Mouse (Mus musculus): ENCODE measurements around the gene Rel. TPM values are rescaled to one million over a fixed set of nuclear protein-coding genes. Genes with fewer than 3 reads are reported as not detected.

Rel gene
- polyA plus RNA-seq, 1 experiment from 2014 or later: 0.41 TPM

DNA sequence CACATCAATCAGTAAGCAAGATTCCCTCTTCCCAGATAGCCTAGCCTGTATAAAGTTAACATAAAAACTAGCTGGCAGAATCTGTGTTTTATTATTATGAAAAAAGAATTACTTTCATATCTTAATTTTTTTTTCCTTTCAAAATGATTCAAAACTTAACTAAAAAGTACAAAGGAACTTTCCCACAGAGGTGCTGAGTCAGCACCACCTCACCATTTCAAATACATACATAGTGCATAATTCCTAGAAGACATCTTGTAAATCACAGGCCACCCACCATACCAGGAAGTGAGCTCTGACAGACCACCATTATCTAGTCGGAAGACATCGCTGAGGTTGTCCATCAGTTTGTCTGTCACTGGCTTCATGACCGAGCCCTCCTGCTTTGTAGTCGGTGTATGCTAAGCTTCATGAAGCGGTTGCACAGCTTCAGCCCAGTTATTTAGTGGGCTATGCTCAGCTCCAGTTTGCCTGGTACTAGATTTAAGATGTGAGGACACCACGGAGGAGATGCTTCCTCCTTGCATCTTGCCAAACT lies 36.0 kb downstream of the Rel start:
- Histone ChIP-seq H3K27me3 (replicated peaks; ENCODE audit: control insufficient read depth, insufficient read depth, low read length) (no peaks in the 10 kb centered on the region), H3K27ac (ENCODE audit: low read depth, low read length) (no peak overlapping the region), H3K9me3 (ENCODE audit: control insufficient read depth, low read length) (no peaks in the 10 kb centered on the region), H3K4me3 (ENCODE audit: low read length) (no peak overlapping the region), H3K36me3 (ENCODE audit: control insufficient read depth, insufficient read depth, low read length) (peaks cover 7% of the 10 kb centered on the region; the same call in 1 of the 2 replicates), H3K4me1 (ENCODE audit: control insufficient read depth, insufficient read depth, low read depth, low read length) (no peaks in the 10 kb centered on the region), H3K9ac (ENCODE audit: low read depth, low read length) (no peak overlapping the region), H3K4me2 (ENCODE audit: low read length) (no peak overlapping the region)
- no peak for ATAC-seq
- 93% methylated on average over 6 of the region's 6 CpGs for WGBS

DNA sequence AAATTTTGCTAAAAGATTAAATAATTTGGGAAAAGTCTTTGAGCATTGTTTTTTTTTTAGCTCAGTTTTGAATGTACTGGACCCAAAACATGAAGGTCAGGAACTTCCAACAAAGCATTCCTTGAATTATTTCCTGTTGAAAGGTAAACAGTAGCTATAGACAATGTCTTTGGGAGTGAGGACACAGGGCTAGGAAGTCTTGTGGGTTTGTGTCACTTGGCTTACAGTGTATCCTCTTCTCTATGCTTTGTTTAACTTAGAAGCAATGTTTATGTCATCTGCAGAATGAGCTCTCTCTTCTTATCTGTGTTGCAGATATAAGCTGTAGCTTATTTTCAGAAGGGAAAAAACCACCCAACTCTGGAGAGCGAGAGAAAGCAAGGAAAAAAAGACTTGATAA lies 37.9 kb downstream of the Rel start:
- 87% methylated on average over 1 of the region's 1 CpGs for WGBS
- peaks cover 12% of the 10 kb centered on the region; the same call in 1 of the 2 replicates for H3K36me3 ChIP-seq (ENCODE audit: control insufficient read depth, insufficient read depth, low read length)
- H3K4me1 ChIP-seq (ENCODE audit: control insufficient read depth, insufficient read depth, low read depth, low read length): no peaks in the 10 kb centered on the region
- H3K4me3 ChIP-seq (ENCODE audit: low read length): no peak overlapping the region
- H3K4me2 ChIP-seq (ENCODE audit: low read length): no peak overlapping the region
- no peak overlapping the region for H3K9ac ChIP-seq (ENCODE audit: low read depth, low read length)
- ATAC-seq: no peak
- H3K9me3 ChIP-seq (ENCODE audit: control insufficient read depth, low read length): no peaks in the 10 kb centered on the region
- no peak overlapping the region for H3K27ac ChIP-seq (ENCODE audit: low read depth, low read length)
- H3K27me3 ChIP-seq (replicated peaks; ENCODE audit: control insufficient read depth, insufficient read depth, low read length): no peaks in the 10 kb centered on the region

DNA sequence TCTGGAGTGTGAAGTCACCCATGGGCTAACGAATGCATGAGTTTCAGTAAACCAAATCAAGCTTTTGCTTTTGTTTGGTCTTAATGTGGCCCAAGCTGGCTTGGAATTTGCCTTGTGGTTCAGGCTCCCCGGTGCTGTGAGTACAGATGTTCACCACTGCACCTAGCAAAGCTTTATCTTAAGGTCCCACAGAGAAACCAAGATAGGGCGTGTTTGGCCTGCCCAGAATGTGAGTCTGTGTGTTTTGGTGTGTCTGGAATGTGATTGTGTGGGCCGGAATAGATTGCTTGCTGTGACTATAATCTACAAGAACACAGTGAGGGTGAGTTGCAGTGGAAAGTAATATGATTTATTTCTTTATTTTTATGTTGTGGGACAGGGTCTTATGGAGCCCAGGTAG lies 40.6 kb downstream of the Rel start:
- no peak overlapping the region for H3K27ac ChIP-seq (ENCODE audit: low read depth, low read length)
- H3K4me3 ChIP-seq (ENCODE audit: low read length): no peak overlapping the region
- no peaks in the 10 kb centered on the region for H3K9me3 ChIP-seq (ENCODE audit: control insufficient read depth, low read length)
- 95% methylated on average over 4 of the region's 4 CpGs for WGBS
- no peaks in the 10 kb centered on the region for H3K4me1 ChIP-seq (ENCODE audit: control insufficient read depth, insufficient read depth, low read depth, low read length)
- no peak overlapping the region for H3K4me2 ChIP-seq (ENCODE audit: low read length)
- H3K9ac ChIP-seq (ENCODE audit: low read depth, low read length): no peak overlapping the region
- peaks cover 21% of the 10 kb centered on the region for H3K36me3 ChIP-seq (ENCODE audit: control insufficient read depth, insufficient read depth, low read length)
- H3K27me3 ChIP-seq (replicated peaks; ENCODE audit: control insufficient read depth, insufficient read depth, low read length): no peaks in the 10 kb centered on the region
- ATAC-seq: no peak

DNA sequence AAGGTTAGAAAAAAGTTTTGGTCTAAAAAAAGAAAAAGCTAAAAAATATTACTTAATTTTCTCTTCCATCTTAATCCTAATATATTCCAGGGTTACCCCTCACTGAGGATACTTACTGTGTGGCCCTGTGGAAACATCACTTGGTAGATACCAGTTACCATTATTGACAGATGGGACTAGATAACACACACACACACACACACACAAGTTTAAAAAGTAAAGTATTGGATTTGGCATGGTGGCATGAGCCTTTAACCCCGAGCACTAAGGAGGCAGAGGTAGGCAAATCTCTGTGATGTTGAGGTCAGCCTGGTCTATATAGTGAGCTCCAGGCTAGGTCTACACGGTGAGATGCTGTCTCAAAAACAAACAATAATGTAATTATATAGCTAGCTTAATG lies 42.6 kb downstream of the Rel start:
- H3K27me3 ChIP-seq (replicated peaks; ENCODE audit: control insufficient read depth, insufficient read depth, low read length): no peaks in the 10 kb centered on the region
- H3K27ac ChIP-seq (ENCODE audit: low read depth, low read length): no peak overlapping the region
- 94% methylated on average over 2 of the region's 2 CpGs for whole genome bisulfite sequencing
- H3K36me3 ChIP-seq (ENCODE audit: control insufficient read depth, insufficient read depth, low read length): peaks cover 22% of the 10 kb centered on the region
- no peak overlapping the region for H3K4me2 ChIP-seq (ENCODE audit: low read length)
- no peak for ATAC-seq
- no peaks in the 10 kb centered on the region for H3K4me1 ChIP-seq (ENCODE audit: control insufficient read depth, insufficient read depth, low read depth, low read length)
- no peak overlapping the region for H3K4me3 ChIP-seq (ENCODE audit: low read length)
- H3K9ac ChIP-seq (ENCODE audit: low read depth, low read length): no peak overlapping the region
- no peaks in the 10 kb centered on the region for H3K9me3 ChIP-seq (ENCODE audit: control insufficient read depth, low read length)

DNA sequence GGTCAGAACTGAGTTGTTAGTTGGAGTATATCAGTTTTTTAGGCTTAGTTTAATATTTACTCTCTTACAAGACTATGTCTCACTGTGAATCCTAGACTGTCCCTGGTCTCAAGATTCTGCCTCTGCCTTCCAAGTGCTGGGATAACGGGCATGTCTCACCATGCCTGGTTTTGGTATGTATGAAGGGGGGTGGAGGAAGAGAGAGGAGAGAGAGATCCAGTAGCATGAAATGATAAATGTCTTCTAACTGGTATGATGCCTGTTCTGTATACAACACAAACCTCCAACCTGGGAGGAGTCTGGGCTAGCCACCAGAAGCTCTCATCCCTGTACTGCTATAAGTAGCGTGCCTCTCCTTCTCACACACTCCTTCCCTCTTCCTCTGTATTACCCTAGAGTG lies 44.3 kb downstream of the Rel start:
- peaks cover 23% of the 10 kb centered on the region for H3K36me3 ChIP-seq (ENCODE audit: control insufficient read depth, insufficient read depth, low read length)
- no peak overlapping the region for H3K27ac ChIP-seq (ENCODE audit: low read depth, low read length)
- ATAC-seq: no peak
- no peaks in the 10 kb centered on the region for H3K4me1 ChIP-seq (ENCODE audit: control insufficient read depth, insufficient read depth, low read depth, low read length)
- H3K9ac ChIP-seq (ENCODE audit: low read depth, low read length): no peak overlapping the region
- no peaks in the 10 kb centered on the region for H3K9me3 ChIP-seq (ENCODE audit: control insufficient read depth, low read length)
- H3K4me3 ChIP-seq (ENCODE audit: low read length): no peak overlapping the region
- no peak overlapping the region for H3K4me2 ChIP-seq (ENCODE audit: low read length)
- WGBS: 90% methylated on average over 2 of the region's 2 CpGs
- no peaks in the 10 kb centered on the region for H3K27me3 ChIP-seq (replicated peaks; ENCODE audit: control insufficient read depth, insufficient read depth, low read length)

DNA sequence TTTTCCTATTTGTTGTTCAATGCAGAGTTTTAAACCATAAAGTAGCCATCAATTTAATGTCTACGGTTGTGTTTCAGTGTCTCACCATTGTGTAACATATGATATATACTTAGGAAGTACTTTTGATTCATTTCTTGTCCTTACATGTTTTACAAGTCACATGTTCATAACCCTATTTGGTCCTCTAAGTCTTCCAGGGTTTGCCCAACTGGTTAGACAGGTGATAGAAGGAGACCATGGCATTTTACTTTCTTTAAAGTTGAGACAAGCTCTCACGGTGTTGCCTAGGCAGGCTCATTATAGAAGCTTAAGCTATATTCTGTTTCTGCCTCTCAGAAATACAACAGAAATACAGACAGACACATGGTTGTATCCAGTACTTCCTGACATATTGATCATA lies 44.9 kb downstream of the Rel start:
- peaks cover 25% of the 10 kb centered on the region for H3K36me3 ChIP-seq (ENCODE audit: control insufficient read depth, insufficient read depth, low read length)
- H3K4me1 ChIP-seq (ENCODE audit: control insufficient read depth, insufficient read depth, low read depth, low read length): no peaks in the 10 kb centered on the region
- H3K27ac ChIP-seq (ENCODE audit: low read depth, low read length): no peak overlapping the region

DNA sequence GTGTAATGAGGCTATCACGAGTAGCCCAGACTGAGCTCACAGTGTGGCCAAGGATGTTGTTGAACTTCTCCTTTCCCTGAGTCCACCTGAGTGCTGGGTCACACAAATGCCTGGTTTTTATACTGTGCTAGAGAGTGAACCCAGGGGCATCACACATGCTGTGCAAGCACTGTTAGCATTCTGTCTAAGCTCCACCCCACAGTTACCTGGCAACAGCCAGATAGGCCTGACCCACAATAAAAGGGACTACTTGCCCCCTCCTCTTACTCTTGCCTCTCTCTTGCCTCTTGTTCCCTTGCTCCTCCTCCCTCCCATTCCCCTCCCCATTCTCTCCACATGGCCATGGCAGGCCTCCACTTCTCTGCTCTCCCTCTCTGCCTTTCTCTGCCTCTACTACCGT lies 48.4 kb downstream of the Rel start:
- Histone ChIP-seq H3K9ac (ENCODE audit: low read depth, low read length) (no peak overlapping the region), H3K4me2 (ENCODE audit: low read length) (no peak overlapping the region), H3K27me3 (replicated peaks; ENCODE audit: control insufficient read depth, insufficient read depth, low read length) (no peaks in the 10 kb centered on the region), H3K27ac (ENCODE audit: low read depth, low read length) (no peak overlapping the region), H3K4me1 (ENCODE audit: control insufficient read depth, insufficient read depth, low read depth, low read length) (no peaks in the 10 kb centered on the region), H3K36me3 (ENCODE audit: control insufficient read depth, insufficient read depth, low read length) (peaks cover 27% of the 10 kb centered on the region), H3K9me3 (ENCODE audit: control insufficient read depth, low read length) (no peaks in the 10 kb centered on the region), H3K4me3 (ENCODE audit: low read length) (no peak overlapping the region)
- WGBS: 26% methylated on average over 2 of the region's 2 CpGs
- no peak for ATAC-seq

More for the DNA sequence above, 44.9 kb downstream of the Rel start:
- ATAC-seq: no peak
- Histone ChIP-seq H3K27me3 (replicated peaks; ENCODE audit: control insufficient read depth, insufficient read depth, low read length) (no peaks in the 10 kb centered on the region), H3K9ac (ENCODE audit: low read depth, low read length) (no peak overlapping the region), H3K9me3 (ENCODE audit: control insufficient read depth, low read length) (no peaks in the 10 kb centered on the region), H3K4me3 (ENCODE audit: low read length) (no peak overlapping the region), H3K4me2 (ENCODE audit: low read length) (no peak overlapping the region)
- 95% methylated on average over 2 of the region's 2 CpGs for WGBS

DNA sequence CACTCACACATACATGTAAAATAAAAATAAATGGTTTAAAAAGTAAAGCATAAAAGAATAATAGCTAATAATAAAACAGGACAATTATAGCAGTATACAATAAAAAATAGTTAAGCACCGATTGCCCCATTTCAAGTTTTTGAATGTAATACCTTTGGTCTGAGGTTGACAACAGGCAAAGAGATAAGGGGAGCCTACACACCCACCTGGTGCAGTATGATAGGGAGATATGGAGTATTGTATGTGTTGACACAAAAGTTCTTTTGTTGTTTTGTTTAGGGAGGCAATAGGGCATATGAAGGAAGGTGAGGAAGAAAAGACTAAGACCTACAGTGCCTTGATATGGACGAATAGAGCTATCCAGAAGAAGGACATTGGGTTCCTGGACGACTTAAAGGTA lies 50.9 kb downstream of the Rel start:
- 90% methylated on average over 3 of the region's 3 CpGs for WGBS
- ATAC-seq: no peak

DNA sequence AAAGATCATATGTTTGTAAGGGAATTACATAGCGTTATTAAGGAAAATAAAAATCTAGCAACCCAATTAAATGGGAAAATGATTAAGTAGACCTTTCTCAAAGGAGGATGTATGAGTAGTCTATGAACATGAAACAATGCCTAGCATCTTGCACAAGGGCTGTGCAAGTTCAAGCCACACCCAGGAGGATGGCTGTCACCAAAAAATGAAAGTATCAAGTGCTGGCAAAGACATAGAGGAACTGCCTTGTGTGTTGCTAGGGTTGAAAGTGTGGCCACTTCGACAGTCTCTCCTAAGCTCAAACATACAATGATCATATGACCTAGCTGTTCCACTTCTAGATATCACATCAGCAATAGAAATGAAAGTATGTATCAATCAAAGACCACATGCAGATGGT lies 51.9 kb downstream of the Rel start:
- no peak overlapping the region for H3K9ac ChIP-seq (ENCODE audit: low read depth, low read length)
- H3K9me3 ChIP-seq (ENCODE audit: control insufficient read depth, low read length): no peaks in the 10 kb centered on the region
- ATAC-seq: no peak
- WGBS: 95% methylated on average over 2 of the region's 2 CpGs
- no peak overlapping the region for H3K4me3 ChIP-seq (ENCODE audit: low read length)
- no peaks in the 10 kb centered on the region for H3K27me3 ChIP-seq (replicated peaks; ENCODE audit: control insufficient read depth, insufficient read depth, low read length)
- H3K4me1 ChIP-seq (ENCODE audit: control insufficient read depth, insufficient read depth, low read depth, low read length): no peaks in the 10 kb centered on the region
- peaks cover 31% of the 10 kb centered on the region for H3K36me3 ChIP-seq (ENCODE audit: control insufficient read depth, insufficient read depth, low read length)
- H3K27ac ChIP-seq (ENCODE audit: low read depth, low read length): no peak overlapping the region
- no peak overlapping the region for H3K4me2 ChIP-seq (ENCODE audit: low read length)

More for the DNA sequence above, 50.9 kb downstream of the Rel start:
- H3K4me2 ChIP-seq (ENCODE audit: low read length): no peak overlapping the region
- H3K27ac ChIP-seq (ENCODE audit: low read depth, low read length): no peak overlapping the region
- no peak overlapping the region for H3K9ac ChIP-seq (ENCODE audit: low read depth, low read length)
- H3K27me3 ChIP-seq (replicated peaks; ENCODE audit: control insufficient read depth, insufficient read depth, low read length): no peaks in the 10 kb centered on the region
- H3K36me3 ChIP-seq (ENCODE audit: control insufficient read depth, insufficient read depth, low read length): peaks cover 26% of the 10 kb centered on the region
- H3K9me3 ChIP-seq (ENCODE audit: control insufficient read depth, low read length): no peaks in the 10 kb centered on the region
- H3K4me3 ChIP-seq (ENCODE audit: low read length): no peak overlapping the region
- H3K4me1 ChIP-seq (ENCODE audit: control insufficient read depth, insufficient read depth, low read depth, low read length): no peaks in the 10 kb centered on the region

DNA sequence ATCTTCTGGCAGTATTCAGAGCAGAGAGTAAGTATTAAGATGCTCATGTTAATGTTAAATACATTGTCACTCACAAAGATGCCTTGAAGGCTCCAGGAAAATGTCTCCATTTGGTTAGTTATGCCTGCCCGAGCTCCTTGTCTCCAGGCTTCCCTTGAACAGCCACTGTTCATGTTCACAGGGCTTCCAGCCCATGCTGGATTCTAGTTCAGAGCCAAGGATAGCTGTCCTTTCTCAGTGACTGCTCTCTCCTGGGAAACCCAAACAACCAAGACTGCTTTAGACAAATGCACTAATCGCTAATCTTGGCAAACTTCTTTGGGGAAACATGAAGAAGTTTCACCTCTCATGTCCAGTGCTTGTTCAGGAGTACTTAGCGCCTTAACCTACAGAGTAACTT lies 58.5 kb downstream of the Rel start:
- H3K9me3 ChIP-seq (ENCODE audit: control insufficient read depth, low read length): no peaks in the 10 kb centered on the region
- no peaks in the 10 kb centered on the region for H3K27me3 ChIP-seq (replicated peaks; ENCODE audit: control insufficient read depth, insufficient read depth, low read length)
- H3K36me3 ChIP-seq (ENCODE audit: control insufficient read depth, insufficient read depth, low read length): peaks cover 40% of the 10 kb centered on the region
- no peak overlapping the region for H3K4me3 ChIP-seq (ENCODE audit: low read length)
- no peak overlapping the region for H3K4me2 ChIP-seq (ENCODE audit: low read length)
- no peaks in the 10 kb centered on the region for H3K4me1 ChIP-seq (ENCODE audit: control insufficient read depth, insufficient read depth, low read depth, low read length)
- H3K27ac ChIP-seq (ENCODE audit: low read depth, low read length): no peak overlapping the region
- peak; percentile 76; the same call in 1 of the 2 replicates for ATAC-seq
- WGBS: 92% methylated on average over 3 of the region's 3 CpGs
- H3K9ac ChIP-seq (ENCODE audit: low read depth, low read length): no peak overlapping the region

Measured in hindbrain, embryonic 16.5 days (tissue).